Mouse (Mus musculus): ENCODE measurements around the gene Gm10944.

- TF ChIP-seq CTCF (IDR thresholded peaks at IDR 0.05; ENCODE audit: insufficient read depth, low read length) (no peak), POLR2A (IDR thresholded peaks at IDR 0.05; ENCODE audit: borderline replicate concordance, extremely low read depth, low read depth, low read length) (no peak)
Measured at GRCm38 (mm10) chr10:10659976-10660375, 21.2 kb upstream of the Gm10944 start.
